8 mouse cellular contexts compared by ENCODE assay signal in the genomic region with DNA sequence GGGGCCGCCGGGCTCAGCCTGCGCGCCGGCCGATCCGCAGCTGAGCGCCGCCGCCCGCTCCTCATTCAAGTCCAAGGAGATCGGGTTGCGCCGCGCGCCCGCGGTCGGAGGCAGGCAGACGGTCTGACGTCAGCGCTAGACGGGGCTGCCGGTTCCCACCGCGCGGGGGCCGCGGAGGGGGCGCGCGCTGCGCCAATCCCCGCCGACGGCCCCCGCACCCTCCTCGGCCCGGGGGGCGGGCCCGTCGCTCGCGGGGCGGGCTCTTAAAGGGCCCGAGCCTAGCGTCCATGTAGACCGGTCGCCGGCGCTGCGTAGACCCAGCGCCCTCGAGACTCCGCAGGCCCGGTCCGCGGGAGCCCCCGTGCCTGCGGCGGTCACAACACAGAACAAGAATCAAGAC. TPM values are rescaled to one million over a fixed set of nuclear protein-coding genes. Genes with fewer than 3 reads are reported as not detected.
DNase-seq lines count a peak whose midpoint lies in the region; ATAC-seq and TF ChIP-seq lines count a peak whose summit lies in the region.

A gene (minus strand): TSS at position 125 of the 400 bp plus-strand sequence.

- POLR2A ChIA-PET in Patski (lab: Charles Lee), result interaction anchor here (2.0 kb wide), 1 partner anchor 13 kb away, joined by 6 read pairs; no protein-coding TSS in a partner anchor

- peak within 1 kb of the TSS; percentile 100 for H3K9ac ChIP-seq in hindbrain, embryonic 14.5 days

- peaks cover 42% of the 10 kb centered on the region for H3K4me1 ChIP-seq in hindbrain, embryonic 14.5 days (replicated peaks; ENCODE audit: control insufficient read depth, insufficient read depth, low read length)

- WGBS in hindbrain, embryonic 14.5 days, result 1% methylated on average over 36 of the region's 61 CpGs

- H3K36me3 ChIP-seq in hindbrain, embryonic 14.5 days (replicated peaks; ENCODE audit: control insufficient read depth, insufficient read depth), result no peaks in the 10 kb centered on the region

- peak within 1 kb of the TSS; percentile 87 for H3K4me2 ChIP-seq in hindbrain, embryonic 14.5 days (replicated peaks)

- H3K9me3 ChIP-seq in hindbrain, embryonic 14.5 days (ENCODE audit: control insufficient read depth, low read length), result no peaks in the 10 kb centered on the region

- DNase-seq in Patski (ENCODE audit: low read depth, low spot score), result no peak
- DNase-seq in cerebellum, postnatal 25 days, result peak; percentile 75 to 88
- DNase-seq in gastrocnemius, adult 18-20 months (ENCODE audit: low spot score), result peak; percentile 94
- peak; percentile 92 for DNase-seq in hindbrain, embryonic 14.5 days (ENCODE audit: low spot score)
- DNase-seq in layer of hippocampus, postnatal 36 days, result peak; percentile 88 to 90
- DNase-seq in lung, postnatal 14 days, result peak; percentile 93
- DNase-seq in retina, embryonic 14.5 days (ENCODE audit: low spot score), result peak; percentile 95
- peak; percentile 90 for DNase-seq in thymus, postnatal 25 days

- in situ Hi-C loops in Patski (cut with MboI; ENCODE audit: low pct_unique_long_range_greater_than_20kb), result loop anchor here (5.0 kb wide), 1 partner anchor 136 kb away; no protein-coding TSS in a partner anchor

- no peak for TF ChIP-seq CTCF in Patski (IDR thresholded peaks at IDR 0.05)

- peak within 1 kb of the TSS; percentile 91 for H3K27ac ChIP-seq in hindbrain, embryonic 14.5 days

- no peaks in the 10 kb centered on the region for H3K27me3 ChIP-seq in Patski
- H3K27me3 ChIP-seq in hindbrain, embryonic 14.5 days (ENCODE audit: control insufficient read depth, insufficient read depth, low read length), result no peaks in the 10 kb centered on the region

- ATAC-seq in Patski, result peak; percentile 88
- ATAC-seq in hindbrain, embryonic 14.5 days (ENCODE audit: low FRiP score), result peak; percentile 93

- peak within 1 kb of the TSS; percentile 95 for H3K4me3 ChIP-seq in hindbrain, embryonic 14.5 days (replicated peaks; ENCODE audit: low read length)

- CTCF ChIA-PET in Patski (lab: Charles Lee), result interaction anchor here (1.2 kb wide), 1 partner anchor 131 kb away, joined by 3 read pairs; no protein-coding TSS in a partner anchor

RNA-seq across cellular contexts. Expression of the gene that starts here (rescaled TPM):
- 20.1 TPM for polyA plus RNA-seq in Patski (2021)
- 10 to 100 TPM; 17.2 to 31.9 TPM for total RNA-seq in gastrocnemius, adult 18-20 months (2021)
- 5.3 and 5.4 TPM in 2 replicates for polyA plus RNA-seq in hindbrain, embryonic 14.5 days (2014; fragmentation: Nextera tagmentation; extraction: Ambion mirVana)
- 10 to 100 TPM; 20.3 to 23.2 TPM for total RNA-seq in layer of hippocampus, postnatal 36 days (2021)
